ENCODE assay signal across 18 mouse cellular contexts in the genomic region with DNA sequence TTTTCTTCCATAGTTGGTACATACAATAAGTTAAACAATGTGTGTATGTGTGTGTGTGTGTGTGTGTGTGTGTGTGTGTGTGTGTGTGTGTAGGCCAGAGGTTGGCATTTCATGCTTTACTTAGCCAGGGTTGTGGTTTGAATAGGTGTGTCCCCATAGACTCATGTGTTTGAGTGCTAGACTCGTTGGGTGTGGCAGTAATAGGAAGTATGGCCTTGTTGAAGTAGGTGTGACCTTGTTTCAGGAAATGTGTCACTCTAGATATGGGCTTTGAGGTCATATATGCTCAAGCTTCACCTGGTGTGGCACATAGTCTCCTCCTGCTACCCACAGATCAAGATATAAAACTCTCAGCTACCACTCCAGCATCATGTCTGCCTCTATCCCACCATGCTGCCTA.
"Had no signal": no experiment of that assay in that cellular context is flagged by ENCODE, and none has a peak within 500 bp of the region (broad histone marks: within the 10 kb centered on the region; RNA-seq: fewer than 3 reads in every experiment).

No protein-coding gene starts in this region.

- H3K4me1 ChIP-seq: liver, embryonic 15.5 days; lung, embryonic 15.5 days; megakaryocyte, embryonic 14.5 days; midbrain, embryonic 13.5 days; midbrain, embryonic 15.5 days; neural tube, embryonic 12.5 days had no signal

- H3K9ac ChIP-seq: liver, embryonic 15.5 days; liver, postnatal 0 days; lung, embryonic 15.5 days; midbrain, embryonic 13.5 days; midbrain, embryonic 15.5 days; neural tube, embryonic 12.5 days had no signal

- ATAC-seq: liver, postnatal 0 days; lung, postnatal 0 days; midbrain, embryonic 13.5 days; midbrain, embryonic 15.5 days had no signal

- H3K36me3 ChIP-seq: liver, embryonic 15.5 days; lung, embryonic 15.5 days; midbrain, embryonic 13.5 days; midbrain, embryonic 15.5 days; neural tube, embryonic 12.5 days had no signal

- H3K4me2 ChIP-seq: liver, embryonic 15.5 days; lung, embryonic 15.5 days; midbrain, embryonic 11.5 days; midbrain, embryonic 13.5 days; midbrain, embryonic 15.5 days; neural tube, embryonic 12.5 days had no signal

- DNase-seq: liver, postnatal 0 days; lung, adult 2 months; lung, postnatal 14 days; lung, postnatal 36 days; right cerebral cortex, postnatal 14 days; spleen, adult 18-20 months; thymus, adult 2 months; thymus, postnatal 25 days; thymus, postnatal 4 days had no signal

- H3K4me3 ChIP-seq: liver, embryonic 15.5 days; lung, embryonic 15.5 days; megakaryocyte, embryonic 14.5 days; midbrain, embryonic 13.5 days; midbrain, embryonic 15.5 days; neural tube, embryonic 12.5 days had no signal

- H3K9me3 ChIP-seq: liver, embryonic 15.5 days; lung, embryonic 15.5 days; midbrain, embryonic 13.5 days; midbrain, embryonic 15.5 days; neural tube, embryonic 12.5 days had no signal

- H3K27me3 ChIP-seq: liver, embryonic 15.5 days; lung, embryonic 15.5 days; megakaryocyte, embryonic 14.5 days; midbrain, embryonic 13.5 days; midbrain, embryonic 15.5 days; neural tube, embryonic 12.5 days had no signal

- H3K27ac ChIP-seq: liver, embryonic 15.5 days; lung, embryonic 15.5 days; macrophage; midbrain, embryonic 13.5 days; midbrain, embryonic 15.5 days; neural tube, embryonic 12.5 days had no signal
